Mouse (Mus musculus): Measurements from ENCODE around the gene Lypla2.
A peak's percentile ranks its signal among the peaks of the same experiment; 100 is the strongest.

Lypla2 gene

GRCm38 (mm10) chr4:135972911-135973811, 735 bp upstream of the Lypla2 start:
- DNase-seq (ENCODE audit: low spot score) = no peak

GRCm38 (mm10) chr4:135971805-135972555, 446 bp downstream of the Lypla2 start:
- DNase-seq (ENCODE audit: low spot score) = no peak

GRCm38 (mm10) chr4:135970585-135970984, 1.8 kb downstream of the Lypla2 start:
- DNase-seq (ENCODE audit: low spot score) = no peak

GRCm38 (mm10) chr4:135969070-135969750, 3.2 kb downstream of the Lypla2 start:
- DNase-seq (ENCODE audit: low spot score) = no peak

- DNase-seq (ENCODE audit: low spot score) = no peak
These were observed 4.1 kb downstream of the Lypla2 start for GRCm38 (mm10) chr4:135968271-135968869.

- no peak for DNase-seq (ENCODE audit: low spot score)
These were observed 5.2 kb downstream of the Lypla2 start for GRCm38 (mm10) chr4:135967086-135967760.

- DNase-seq (ENCODE audit: low spot score) = no peak
These were observed 6.1 kb downstream of the Lypla2 start for GRCm38 (mm10) chr4:135966283-135966682.

- no peak for DNase-seq (ENCODE audit: low spot score)
These were observed 7.3 kb downstream of the Lypla2 start for GRCm38 (mm10) chr4:135965113-135965512.

- DNase-seq (ENCODE audit: low spot score) = no peak
These were observed 8.0 kb downstream of the Lypla2 start for GRCm38 (mm10) chr4:135964426-135964825.

- DNase-seq (ENCODE audit: low spot score) = peak; percentile 96
These were observed 8.8 kb downstream of the Lypla2 start, which contains the start of gene Gale for GRCm38 (mm10) chr4:135963457-135964193. Gene Gale, plus strand, starts transcription at chr4:135963727.

- DNase-seq (ENCODE audit: low spot score) = no peak
These were observed 9.5 kb downstream of the Lypla2 start for GRCm38 (mm10) chr4:135962946-135963345.

GRCm38 (mm10) chr4:135962198-135962597, 10.2 kb downstream of the Lypla2 start:
- DNase-seq (ENCODE audit: low spot score) = no peak

GRCm38 (mm10) chr4:135961709-135962108, 10.7 kb downstream of the Lypla2 start:
- DNase-seq (ENCODE audit: low spot score) = no peak

- peak; percentile 96 for DNase-seq (ENCODE audit: low spot score)
These were observed 11.7 kb downstream of the Lypla2 start for GRCm38 (mm10) chr4:135960717-135961116.

GRCm38 (mm10) chr4:135958354-135958753, 14.1 kb downstream of the Lypla2 start:
- DNase-seq (ENCODE audit: low spot score) = no peak

- DNase-seq (ENCODE audit: low spot score) = no peak
These were observed 16.5 kb downstream of the Lypla2 start for GRCm38 (mm10) chr4:135955886-135956285.

GRCm38 (mm10) chr4:135954241-135954640, 18.2 kb downstream of the Lypla2 start:
- DNase-seq (ENCODE audit: low spot score) = peak; percentile 84

GRCm38 (mm10) chr4:135953179-135953578, 19.2 kb downstream of the Lypla2 start:
- DNase-seq (ENCODE audit: low spot score) = no peak

- DNase-seq (ENCODE audit: low spot score) = no peak
These were observed 20.9 kb downstream of the Lypla2 start for GRCm38 (mm10) chr4:135951505-135951904.

GRCm38 (mm10) chr4:135950365-135950764, 22.1 kb downstream of the Lypla2 start:
- no peak for DNase-seq (ENCODE audit: low spot score)

GRCm38 (mm10) chr4:135949911-135950310, 22.5 kb downstream of the Lypla2 start:
- no peak for DNase-seq (ENCODE audit: low spot score)
